Mouse (Mus musculus): ENCODE measurements at regions not wholly inside any gene's neighbourhood (a gene's known extent, or its start where the extent isn't known, plus 50 kb on each side); places are given as distances from the start of the nearest gene placed in this dataset.

DNA sequence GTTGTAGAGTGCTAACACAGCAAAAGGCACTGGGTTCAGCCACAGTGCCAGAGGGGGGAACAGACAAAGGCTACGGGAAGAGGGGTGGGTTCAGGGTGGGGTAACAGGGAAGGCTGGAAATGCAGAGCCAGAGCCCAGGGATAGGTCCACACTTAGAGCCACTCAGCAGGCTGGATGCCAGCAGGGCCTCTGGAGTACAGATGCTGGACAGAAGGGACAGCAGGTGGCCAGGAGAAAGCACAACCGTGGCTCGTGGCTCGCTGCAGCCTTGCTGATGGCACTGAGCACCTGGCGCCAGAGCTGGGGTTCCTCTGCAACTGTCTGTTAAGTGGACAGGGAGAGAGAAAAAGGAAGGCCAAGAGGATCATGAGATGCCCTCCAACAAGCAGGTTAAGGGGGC, 174.2 kb downstream of the Mroh4 start:
- Histone ChIP-seq H3K4me2 (replicated peaks) (no peak overlapping the region), H3K27ac (no peak overlapping the region), H3K27me3 (no peaks in the 10 kb centered on the region), H3K36me3 (no peaks in the 10 kb centered on the region), H3K9ac (no peak overlapping the region), H3K4me1 (no peaks in the 10 kb centered on the region), H3K9me3 (no peaks in the 10 kb centered on the region), H3K4me3 (no peak overlapping the region)
- ATAC-seq (ENCODE audit: insufficient number of reproducible peaks, insufficient read depth, low FRiP score, low TSS enrichment): no peak
- WGBS: 84% methylated on average over 5 of the region's 5 CpGs

DNA sequence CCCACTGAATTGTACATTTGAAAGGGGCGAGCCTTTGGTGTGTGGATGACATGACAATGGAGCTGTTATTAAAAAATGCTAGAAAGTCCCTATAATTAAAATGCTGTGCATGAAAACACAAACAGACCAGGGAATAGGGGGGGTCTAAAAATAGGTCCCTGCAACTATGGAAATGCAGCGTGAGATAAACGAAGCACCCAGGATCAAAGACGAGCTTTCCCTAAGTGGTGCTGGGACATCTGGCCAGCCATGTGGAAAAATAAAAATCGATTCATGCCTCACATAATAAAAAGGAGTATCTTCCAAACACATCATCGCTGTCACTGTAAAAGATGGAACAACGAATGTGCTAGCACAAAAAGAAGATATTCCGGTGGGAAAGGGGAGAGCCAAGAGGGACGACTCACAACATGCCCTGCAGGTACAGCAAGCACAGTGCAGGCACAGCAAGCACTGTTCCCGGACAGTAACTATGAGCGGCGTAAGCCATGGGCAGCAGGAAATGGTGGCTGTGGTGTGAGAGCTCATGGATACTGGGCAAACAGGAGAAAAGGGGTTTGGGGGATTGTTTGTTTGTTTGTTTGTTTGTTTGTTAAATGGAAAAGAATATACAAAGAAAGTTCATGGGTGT, 176.7 kb downstream of the Mroh4 start:
- no peak for ATAC-seq (ENCODE audit: insufficient number of reproducible peaks, insufficient read depth, low FRiP score, low TSS enrichment)
- Histone ChIP-seq H3K4me3 (no peak overlapping the region), H3K9ac (no peak overlapping the region), H3K36me3 (no peaks in the 10 kb centered on the region), H3K9me3 (no peaks in the 10 kb centered on the region), H3K27ac (no peak overlapping the region), H3K4me2 (replicated peaks) (no peak overlapping the region), H3K27me3 (no peaks in the 10 kb centered on the region), H3K4me1 (peaks cover 18% of the 10 kb centered on the region)
- 78% methylated on average over 12 of the region's 12 CpGs for WGBS

DNA sequence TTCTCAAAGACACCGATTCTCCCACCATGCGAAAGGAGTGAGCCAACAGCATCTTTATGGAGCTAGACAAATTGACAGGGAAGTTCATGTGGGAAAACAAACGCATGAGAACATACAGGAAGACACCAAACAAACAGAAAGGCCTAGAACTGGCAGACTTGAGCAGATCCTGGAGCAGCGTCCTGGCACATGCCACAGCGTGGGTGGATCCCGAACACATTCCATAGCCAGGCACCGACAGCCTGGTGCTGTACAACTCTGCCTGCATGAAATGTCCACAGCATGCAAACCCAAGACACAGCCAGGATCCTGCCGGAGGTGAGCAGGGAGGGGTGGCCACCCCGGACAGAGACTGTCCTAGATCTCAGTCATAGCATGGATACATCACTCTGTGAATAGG, 177.2 kb downstream of the Mroh4 start:
- no peak for ATAC-seq (ENCODE audit: insufficient number of reproducible peaks, insufficient read depth, low FRiP score, low TSS enrichment)

DNA sequence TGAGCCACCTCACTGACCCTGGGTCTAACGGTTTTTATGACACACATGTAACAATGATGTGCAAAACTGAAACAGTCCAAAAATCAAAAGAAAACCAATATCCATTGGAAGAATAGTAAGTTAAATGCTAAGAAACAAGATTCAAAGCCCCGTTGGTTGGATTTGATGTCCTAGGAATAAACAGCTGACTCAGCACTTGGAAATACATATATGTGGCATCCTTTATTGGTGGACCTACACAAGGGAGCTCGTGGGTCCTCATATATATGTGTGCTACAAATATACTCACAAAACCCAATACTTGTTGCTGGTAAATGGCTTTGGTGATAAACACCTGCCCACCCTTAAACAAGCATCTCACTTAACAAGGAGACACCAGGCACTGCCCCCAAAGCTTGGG, 178.2 kb downstream of the Mroh4 start:
- H3K4me2 ChIP-seq (replicated peaks): no peak overlapping the region
- no peak overlapping the region for H3K9ac ChIP-seq
- H3K4me1 ChIP-seq: peaks cover 18% of the 10 kb centered on the region
- no peak overlapping the region for H3K4me3 ChIP-seq
- WGBS: 89% methylated on average over 3 of the region's 3 CpGs
- no peak for ATAC-seq (ENCODE audit: insufficient number of reproducible peaks, insufficient read depth, low FRiP score, low TSS enrichment)
- no peaks in the 10 kb centered on the region for H3K9me3 ChIP-seq
- no peak overlapping the region for H3K27ac ChIP-seq
- H3K27me3 ChIP-seq: no peaks in the 10 kb centered on the region
- no peaks in the 10 kb centered on the region for H3K36me3 ChIP-seq

More for the DNA sequence above, 177.2 kb downstream of the Mroh4 start:
- Histone ChIP-seq H3K27ac (no peak overlapping the region), H3K36me3 (no peaks in the 10 kb centered on the region), H3K9ac (no peak overlapping the region), H3K4me1 (peaks cover 18% of the 10 kb centered on the region), H3K9me3 (no peaks in the 10 kb centered on the region), H3K4me3 (no peak overlapping the region), H3K27me3 (no peaks in the 10 kb centered on the region), H3K4me2 (replicated peaks) (no peak overlapping the region)
- WGBS: 90% methylated on average over 9 of the region's 9 CpGs

DNA sequence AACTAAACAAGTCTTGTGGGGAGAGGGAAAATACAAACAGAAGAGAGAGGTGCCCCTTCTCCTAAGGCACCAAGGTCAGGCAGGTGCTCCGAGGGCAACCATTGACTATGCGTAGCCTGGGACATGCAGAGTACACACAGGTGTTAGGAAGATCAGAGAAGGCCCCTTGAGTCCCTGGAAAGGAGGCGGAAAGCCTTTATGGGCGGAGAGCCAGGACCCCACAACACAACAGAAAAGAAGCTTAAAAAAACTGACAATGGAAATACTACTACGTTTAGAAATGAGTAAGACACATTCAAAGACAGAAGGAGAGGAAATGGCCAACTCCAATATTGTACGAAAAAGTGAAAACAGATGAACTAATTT, 179.5 kb downstream of the Mroh4 start:
- Histone ChIP-seq H3K4me3 (no peak overlapping the region), H3K9ac (no peak overlapping the region), H3K27ac (no peak overlapping the region), H3K36me3 (no peaks in the 10 kb centered on the region), H3K27me3 (no peaks in the 10 kb centered on the region), H3K9me3 (no peaks in the 10 kb centered on the region), H3K4me1 (peaks cover 18% of the 10 kb centered on the region), H3K4me2 (replicated peaks) (no peak overlapping the region)
- no peak for ATAC-seq (ENCODE audit: insufficient number of reproducible peaks, insufficient read depth, low FRiP score, low TSS enrichment)
- 70% methylated on average over 6 of the region's 6 CpGs for WGBS

DNA sequence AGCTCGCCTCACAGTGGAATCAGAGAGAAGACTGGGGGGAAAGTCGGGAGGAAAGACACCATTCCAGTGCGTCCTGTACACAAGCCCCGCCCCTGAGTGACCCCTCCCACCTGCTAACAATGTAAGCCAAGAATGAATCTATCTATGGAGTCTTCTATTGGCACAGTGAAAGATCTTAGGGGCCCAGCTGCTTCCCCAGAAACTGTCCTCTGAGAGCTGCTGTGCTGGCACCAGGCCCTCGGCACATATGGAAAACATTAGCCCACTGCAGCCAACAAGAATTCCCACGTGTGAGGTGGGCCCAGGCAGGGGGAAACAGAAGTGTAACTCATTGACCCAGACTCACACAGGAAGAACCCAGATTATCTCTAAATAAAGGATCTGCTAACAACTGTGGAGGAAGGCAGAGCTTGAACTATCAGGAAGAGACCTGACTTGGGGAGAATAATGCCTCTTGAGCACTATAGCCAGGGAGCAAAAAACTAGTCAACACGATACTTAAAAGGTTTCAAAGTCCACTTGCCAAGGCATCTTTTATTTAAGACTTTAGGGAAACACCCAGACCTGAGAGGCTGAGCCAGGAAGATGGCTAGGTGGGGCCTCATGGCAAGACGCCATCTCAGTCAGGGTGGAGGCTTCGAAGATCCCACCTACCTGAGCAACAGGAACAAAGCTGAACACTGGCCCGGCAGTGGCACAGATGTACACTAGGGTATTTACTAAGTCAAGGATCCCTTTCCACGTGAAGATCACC, 180.1 kb downstream of the Mroh4 start:
- Histone ChIP-seq H3K27ac (no peak overlapping the region), H3K27me3 (no peaks in the 10 kb centered on the region), H3K4me1 (peaks cover 18% of the 10 kb centered on the region), H3K4me2 (replicated peaks) (no peak overlapping the region), H3K36me3 (no peaks in the 10 kb centered on the region), H3K4me3 (no peak overlapping the region), H3K9ac (no peak overlapping the region), H3K9me3 (no peaks in the 10 kb centered on the region)
- WGBS: 43% methylated on average over 11 of the region's 11 CpGs
- peak; percentile 22; the same call in 1 of the 2 replicates for ATAC-seq (ENCODE audit: insufficient number of reproducible peaks, insufficient read depth, low FRiP score, low TSS enrichment)

DNA sequence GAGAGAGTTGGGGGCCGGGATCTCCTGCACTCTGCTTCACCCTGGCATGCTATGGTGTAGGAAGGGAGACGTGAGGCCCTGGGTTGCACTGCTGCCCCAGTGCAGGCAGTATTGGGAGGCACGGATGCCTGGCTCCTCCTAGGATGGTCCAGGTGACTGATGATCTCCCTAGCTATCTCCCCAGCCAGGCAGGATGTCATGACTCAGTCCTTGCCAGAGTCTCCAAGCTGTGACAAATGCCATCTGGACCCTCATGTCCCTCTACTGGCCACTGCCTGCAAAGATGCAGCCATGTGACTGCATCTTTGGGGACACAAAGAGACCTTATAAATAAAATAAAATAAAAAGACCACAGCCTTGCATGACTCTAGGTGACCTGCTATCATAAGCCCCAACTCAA, 181.6 kb downstream of the Mroh4 start:
- no peaks in the 10 kb centered on the region for H3K9me3 ChIP-seq
- no peak overlapping the region for H3K27ac ChIP-seq
- no peak overlapping the region for H3K9ac ChIP-seq
- H3K4me3 ChIP-seq: no peak overlapping the region
- peaks cover 18% of the 10 kb centered on the region for H3K4me1 ChIP-seq
- WGBS: 80% methylated on average over 3 of the region's 3 CpGs
- no peak overlapping the region for H3K4me2 ChIP-seq (replicated peaks)
- H3K36me3 ChIP-seq: no peaks in the 10 kb centered on the region
- no peaks in the 10 kb centered on the region for H3K27me3 ChIP-seq
- ATAC-seq (ENCODE audit: insufficient number of reproducible peaks, insufficient read depth, low FRiP score, low TSS enrichment): no peak

DNA sequence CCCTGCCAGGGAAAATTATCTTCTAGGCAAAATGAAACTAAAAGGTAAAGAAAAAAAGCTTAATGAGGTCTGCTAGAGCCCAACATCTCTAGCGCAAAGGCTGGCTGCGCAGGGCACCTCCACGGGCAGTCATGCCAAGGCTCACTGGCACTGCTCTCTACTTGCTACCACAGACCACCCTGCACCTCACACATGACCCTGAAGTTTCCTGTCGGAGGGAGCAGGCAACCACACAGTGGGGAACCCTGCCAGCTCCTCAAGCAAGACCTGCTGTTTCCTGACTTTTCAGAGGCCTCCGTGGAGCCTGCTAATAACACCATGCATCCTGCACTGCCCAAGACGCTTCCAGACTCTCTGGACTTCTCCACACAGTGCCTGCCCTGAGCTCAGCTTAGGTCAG, 182.3 kb downstream of the Mroh4 start:
- H3K9me3 ChIP-seq: no peaks in the 10 kb centered on the region
- peaks cover 18% of the 10 kb centered on the region for H3K4me1 ChIP-seq
- H3K27ac ChIP-seq: no peak overlapping the region
- no peak overlapping the region for H3K4me2 ChIP-seq (replicated peaks)
- H3K27me3 ChIP-seq: no peaks in the 10 kb centered on the region
- 77% methylated on average over 6 of the region's 6 CpGs for WGBS
- H3K36me3 ChIP-seq: no peaks in the 10 kb centered on the region
- no peak overlapping the region for H3K9ac ChIP-seq
- H3K4me3 ChIP-seq: no peak overlapping the region
- no peak for ATAC-seq (ENCODE audit: insufficient number of reproducible peaks, insufficient read depth, low FRiP score, low TSS enrichment)

DNA sequence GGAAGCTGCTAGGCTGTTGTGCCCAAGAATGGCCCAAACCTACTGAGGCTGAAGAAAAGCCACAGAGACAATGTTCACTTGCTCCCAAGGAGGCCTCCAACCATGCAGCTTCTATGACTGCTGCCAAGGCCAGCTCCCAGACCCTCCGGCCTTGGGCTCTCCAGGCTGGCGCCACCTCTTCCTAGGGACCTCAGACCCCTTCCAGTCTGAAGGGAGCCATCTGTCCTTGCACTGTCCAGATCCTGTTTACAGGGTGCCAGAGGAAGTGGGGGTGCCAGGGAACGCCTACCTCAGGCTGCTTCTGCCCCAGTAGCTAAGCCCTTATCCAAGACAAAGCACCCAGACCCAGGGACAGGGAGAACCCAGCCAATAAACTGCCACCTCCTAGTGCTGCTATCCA, 183.7 kb downstream of the Mroh4 start:
- peaks cover 18% of the 10 kb centered on the region for H3K4me1 ChIP-seq
- H3K27ac ChIP-seq: no peak overlapping the region
- 95% methylated on average over 3 of the region's 3 CpGs for WGBS
- no peak overlapping the region for H3K4me3 ChIP-seq
- H3K36me3 ChIP-seq: no peaks in the 10 kb centered on the region
- H3K9me3 ChIP-seq: no peaks in the 10 kb centered on the region
- H3K27me3 ChIP-seq: no peaks in the 10 kb centered on the region
- no peak for ATAC-seq (ENCODE audit: insufficient number of reproducible peaks, insufficient read depth, low FRiP score, low TSS enrichment)
- H3K4me2 ChIP-seq (replicated peaks): no peak overlapping the region
- H3K9ac ChIP-seq: no peak overlapping the region

DNA sequence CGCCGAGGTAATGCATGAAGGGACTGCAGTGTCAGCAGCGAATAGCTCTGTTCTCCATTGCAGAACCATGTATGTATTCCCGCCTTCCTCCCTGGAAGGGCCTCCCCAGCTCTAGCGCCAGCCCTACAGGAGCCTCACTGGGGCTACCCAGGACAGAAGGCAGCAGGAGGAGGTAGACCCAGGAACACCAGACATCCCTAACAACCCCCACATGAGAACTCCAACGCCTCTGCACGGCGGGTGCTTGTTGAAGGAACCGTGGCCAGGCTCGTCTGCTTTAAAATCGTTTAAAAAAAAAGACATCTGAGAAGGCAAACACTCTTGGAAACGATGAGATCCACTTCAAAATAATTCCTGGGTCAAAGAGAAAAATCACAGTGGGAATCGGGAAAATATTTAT, 194.3 kb downstream of the Mroh4 start:
- no peak overlapping the region for H3K4me3 ChIP-seq
- WGBS: 70% methylated on average over 13 of the region's 13 CpGs

DNA sequence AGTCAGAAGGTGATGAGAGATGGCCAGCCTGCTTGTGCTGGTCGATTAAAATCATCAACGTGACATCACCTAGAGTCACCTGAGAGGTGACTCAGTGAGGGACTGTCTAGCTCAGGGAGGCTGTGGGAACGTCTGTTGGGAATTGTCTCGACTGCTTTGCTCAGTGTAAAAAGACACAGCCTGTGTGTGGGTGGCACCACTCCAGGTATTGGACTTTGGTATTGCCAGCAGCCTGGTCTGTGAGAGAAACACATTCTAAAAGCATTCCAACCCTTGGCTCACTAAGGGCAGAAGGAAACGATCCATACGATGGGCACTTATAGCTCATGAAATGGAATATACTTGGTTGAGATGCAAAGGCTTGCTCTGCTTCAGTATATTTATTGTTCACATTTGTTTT, 209.2 kb downstream of the Mroh4 start:
- Histone ChIP-seq H3K4me1 (no peaks in the 10 kb centered on the region), H3K27me3 (no peaks in the 10 kb centered on the region), H3K9ac (no peak overlapping the region), H3K4me3 (no peak overlapping the region), H3K4me2 (replicated peaks) (no peak overlapping the region), H3K27ac (no peak overlapping the region), H3K9me3 (no peaks in the 10 kb centered on the region), H3K36me3 (no peaks in the 10 kb centered on the region)
- WGBS: 84% methylated on average over 6 of the region's 6 CpGs
- no peak for ATAC-seq (ENCODE audit: insufficient number of reproducible peaks, insufficient read depth, low FRiP score, low TSS enrichment)

More for the DNA sequence above, 194.3 kb downstream of the Mroh4 start:
- no peaks in the 10 kb centered on the region for H3K27me3 ChIP-seq
- no peak overlapping the region for H3K4me2 ChIP-seq (replicated peaks)
- H3K9me3 ChIP-seq: no peaks in the 10 kb centered on the region
- H3K27ac ChIP-seq: no peak overlapping the region
- no peak for ATAC-seq (ENCODE audit: insufficient number of reproducible peaks, insufficient read depth, low FRiP score, low TSS enrichment)
- no peaks in the 10 kb centered on the region for H3K36me3 ChIP-seq
- H3K4me1 ChIP-seq: no peaks in the 10 kb centered on the region
- H3K9ac ChIP-seq: no peak overlapping the region

DNA sequence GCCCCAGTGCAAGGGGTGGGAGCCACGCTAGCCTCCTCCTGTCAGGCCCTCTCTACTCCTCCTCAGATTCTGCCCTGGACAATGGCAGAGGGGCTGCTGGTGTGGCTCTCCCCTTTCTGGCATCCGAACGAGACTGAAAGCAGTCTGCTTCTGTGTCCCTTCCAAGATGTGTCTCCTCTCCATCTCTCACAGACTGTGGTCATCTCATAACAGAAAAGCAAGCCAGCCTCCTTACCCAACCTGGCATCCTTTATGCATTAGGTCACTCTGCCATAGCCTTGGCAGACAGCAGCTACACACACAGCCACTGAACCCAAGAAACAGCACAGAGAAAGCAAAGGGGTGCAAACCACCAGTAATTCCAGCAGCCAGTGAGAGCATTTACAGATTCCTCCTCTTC, 213.2 kb downstream of the Mroh4 start:
- H3K36me3 ChIP-seq: no peaks in the 10 kb centered on the region

More for the DNA sequence above, 213.2 kb downstream of the Mroh4 start:
- 82% methylated on average over 3 of the region's 3 CpGs for WGBS
- Histone ChIP-seq H3K4me1 (no peaks in the 10 kb centered on the region), H3K9me3 (no peaks in the 10 kb centered on the region), H3K4me3 (no peak overlapping the region), H3K9ac (no peak overlapping the region), H3K4me2 (replicated peaks) (no peak overlapping the region), H3K27ac (no peak overlapping the region), H3K27me3 (no peaks in the 10 kb centered on the region)
- no peak for ATAC-seq (ENCODE audit: insufficient number of reproducible peaks, insufficient read depth, low FRiP score, low TSS enrichment)
